Mouse (Mus musculus) liver, embryonic 16.5 days (tissue): ENCODE results near the gene Pde10a. TPM values are rescaled to one million over a fixed set of nuclear protein-coding genes. Genes with fewer than 3 reads are reported as not detected.
"Not testable (repeated sequence)": the region's sequence is repeated elsewhere in the genome, so short reads cannot be mapped to it uniquely, and the experiment has no call there.

Experiments used
- ATAC-seq: fragments of 200-750 bp; cut with Nextera tagmentation; 2 replicates; pipeline ENCODE4 v1.8.0; 2017; ENCODE audit warnings: low read depth, mild to moderate bottlenecking, moderate number of reproducible peaks, moderate library complexity
- H3K27ac ChIP-seq: fragments of 300-500 bp; sonication (generic); 2 replicates; pipeline ENCODE4 v1.5.1; 2014; ENCODE audit warnings: mild to moderate bottlenecking, low read length
- H3K27me3 ChIP-seq: fragments of 300-500 bp; sonication (generic); 2 replicates; pipeline ENCODE4 v1.6.1; 2014; ENCODE audit warnings: low read depth, low read length, mixed read lengths; ENCODE audit not compliant: control insufficient read depth, insufficient read depth
- H3K36me3 ChIP-seq: fragments of 300-500 bp; sonication (generic); 2 replicates; pipeline ENCODE4 v1.6.1; 2014; ENCODE audit warnings: mild to moderate bottlenecking; ENCODE audit not compliant: control insufficient read depth, insufficient read depth
- H3K4me1 ChIP-seq: fragments of 300-500 bp; sonication (generic); 2 replicates; pipeline ENCODE4 v1.6.1; 2014; ENCODE audit warnings: low read depth, low read length, mixed read lengths; ENCODE audit not compliant: control insufficient read depth
- H3K4me2 ChIP-seq: fragments of 300-500 bp; sonication (generic); 2 replicates; pipeline ENCODE4 v1.6.1; 2014; ENCODE audit warnings: low read depth, low read length, mixed read lengths
- H3K4me3 ChIP-seq: fragments of 300-500 bp; sonication (generic); 2 replicates; pipeline ENCODE4 v1.5.1; 2014; ENCODE audit warnings: low read depth, mild to moderate bottlenecking, low read length
- H3K9ac ChIP-seq: fragments of 300-500 bp; sonication (generic); 2 replicates; pipeline ENCODE4 v1.6.1; 2014; ENCODE audit warnings: low read depth, low read length
- H3K9me3 ChIP-seq: fragments of 300-500 bp; sonication (generic); replicated peaks from 2 replicates; pipeline ENCODE4 v1.6.1; 2016; ENCODE audit warnings: low read length; ENCODE audit not compliant: control insufficient read depth
- WGBS: fragments of 180-500 bp; shearing (Covaris S2); extraction: QIAGEN DNeasy Blood & Tissue Kit; methylation state at CpG from one replicate; pipeline ENCODE4 v1.1.7; 2014; ENCODE audit not compliant: insufficient replicate concordance; 5-methylcytosine and 5-hydroxymethylcytosine counted together
- polyA plus RNA-seq: library from polyadenylated mRNA; unstranded; fragments of >200 nt; fragmentation: Nextera tagmentation; extraction: Ambion mirVana; gene quantifications from 2 replicates; pipeline ENCODE4 v1.2.1, GENCODE M21; 2015

Gene Pde10a
- polyA plus RNA-seq, 1 experiment from 2014 or later = 0.89 TPM

- Histone ChIP-seq H3K36me3 (no peaks in the 10 kb centered on the region), H3K9me3 (no peaks in the 10 kb centered on the region), H3K27me3 (no peaks in the 10 kb centered on the region), H3K4me3 (no peak overlapping the region), H3K4me2 (no peak overlapping the region), H3K27ac (no peak overlapping the region), H3K4me1 (no peaks in the 10 kb centered on the region), H3K9ac (no peak overlapping the region)
- ATAC-seq = no peak
Measured at GRCm38 (mm10) chr17:8708006-8708405, 182.8 kb downstream of the Pde10a start.

GRCm38 (mm10) chr17:8712734-8713133, 187.6 kb downstream of the Pde10a start:
- not testable (repeated sequence) for H3K27ac ChIP-seq, ATAC-seq, H3K4me3 ChIP-seq, H3K36me3 ChIP-seq, H3K27me3 ChIP-seq, H3K9ac ChIP-seq, H3K4me2 ChIP-seq, H3K4me1 ChIP-seq, H3K9me3 ChIP-seq
- WGBS = 64% methylated on average over 2 of the region's 2 CpGs

GRCm38 (mm10) chr17:8720961-8721360, 195.8 kb downstream of the Pde10a start:
- Histone ChIP-seq H3K36me3 (no peaks in the 10 kb centered on the region), H3K27me3 (no peaks in the 10 kb centered on the region), H3K27ac (no peak overlapping the region), H3K4me2 (no peak overlapping the region), H3K4me3 (no peak overlapping the region), H3K4me1 (no peaks in the 10 kb centered on the region), H3K9me3 (no peaks in the 10 kb centered on the region), H3K9ac (no peak overlapping the region)
- 70% methylated on average over 10 of the region's 10 CpGs for WGBS
- ATAC-seq = no peak

GRCm38 (mm10) chr17:8724464-8724974, 199.3 kb downstream of the Pde10a start:
- H3K4me3 ChIP-seq = no peak overlapping the region
- no peaks in the 10 kb centered on the region for H3K4me1 ChIP-seq
- WGBS = 63% methylated on average over 8 of the region's 8 CpGs
- no peak for ATAC-seq
- H3K27ac ChIP-seq = no peak overlapping the region
- no peak overlapping the region for H3K4me2 ChIP-seq
- H3K9me3 ChIP-seq = no peaks in the 10 kb centered on the region
- no peaks in the 10 kb centered on the region for H3K36me3 ChIP-seq
- H3K9ac ChIP-seq = no peak overlapping the region
- H3K27me3 ChIP-seq = no peaks in the 10 kb centered on the region

- no peak for ATAC-seq
- no peaks in the 10 kb centered on the region for H3K9me3 ChIP-seq
- H3K27me3 ChIP-seq = no peaks in the 10 kb centered on the region
- H3K36me3 ChIP-seq = no peaks in the 10 kb centered on the region
- 34% methylated on average over 7 of the region's 7 CpGs for whole genome bisulfite sequencing
- no peak overlapping the region for H3K9ac ChIP-seq
- H3K4me2 ChIP-seq = no peak overlapping the region
- no peak overlapping the region for H3K27ac ChIP-seq
- H3K4me1 ChIP-seq = no peaks in the 10 kb centered on the region
- H3K4me3 ChIP-seq = no peak overlapping the region
Measured at GRCm38 (mm10) chr17:8728646-8729045, 203.5 kb downstream of the Pde10a start.

- no peak overlapping the region for H3K9ac ChIP-seq
- no peak for ATAC-seq
- H3K4me1 ChIP-seq = no peaks in the 10 kb centered on the region
- H3K36me3 ChIP-seq = no peaks in the 10 kb centered on the region
- H3K4me2 ChIP-seq = no peak overlapping the region
- WGBS = 59% methylated on average over 7 of the region's 7 CpGs
- H3K27ac ChIP-seq = no peak overlapping the region
- no peaks in the 10 kb centered on the region for H3K27me3 ChIP-seq
- H3K9me3 ChIP-seq = no peaks in the 10 kb centered on the region
- no peak overlapping the region for H3K4me3 ChIP-seq
Measured at GRCm38 (mm10) chr17:8729808-8730207, 204.6 kb downstream of the Pde10a start.

- ATAC-seq = no peak
- no peak overlapping the region for H3K9ac ChIP-seq
- no peaks in the 10 kb centered on the region for H3K9me3 ChIP-seq
- no peak overlapping the region for H3K4me2 ChIP-seq
- no peak overlapping the region for H3K27ac ChIP-seq
- no peaks in the 10 kb centered on the region for H3K36me3 ChIP-seq
- no peaks in the 10 kb centered on the region for H3K4me1 ChIP-seq
- WGBS = 46% methylated on average over 6 of the region's 6 CpGs
- H3K27me3 ChIP-seq = no peaks in the 10 kb centered on the region
- no peak overlapping the region for H3K4me3 ChIP-seq
Measured at GRCm38 (mm10) chr17:8731073-8731472, 205.9 kb downstream of the Pde10a start.

GRCm38 (mm10) chr17:8736259-8736658, 211.1 kb downstream of the Pde10a start:
- Histone ChIP-seq H3K27ac (no peak overlapping the region), H3K9ac (no peak overlapping the region), H3K27me3 (no peaks in the 10 kb centered on the region), H3K4me3 (no peak overlapping the region), H3K4me1 (no peaks in the 10 kb centered on the region), H3K4me2 (no peak overlapping the region), H3K36me3 (no peaks in the 10 kb centered on the region), H3K9me3 (no peaks in the 10 kb centered on the region)
- no peak for ATAC-seq
- WGBS = 65% methylated on average over 6 of the region's 6 CpGs

GRCm38 (mm10) chr17:8742772-8743171, 217.6 kb downstream of the Pde10a start:
- Histone ChIP-seq H3K9me3 (no peaks in the 10 kb centered on the region), H3K4me1 (no peaks in the 10 kb centered on the region), H3K9ac (no peak overlapping the region), H3K27me3 (no peaks in the 10 kb centered on the region), H3K27ac (no peak overlapping the region), H3K36me3 (no peaks in the 10 kb centered on the region), H3K4me2 (no peak overlapping the region), H3K4me3 (no peak overlapping the region)
- ATAC-seq = no peak
- 78% methylated on average over 3 of the region's 3 CpGs for WGBS
